Mouse (Mus musculus) adrenal gland, adult 2 months (tissue): ENCODE results near the gene Tle3. TPM values are rescaled to one million over a fixed set of nuclear protein-coding genes. Genes with fewer than 3 reads are reported as not detected.

Source experiments
- DNase-seq: peaks from one replicate; pipeline ENCODE4 v3.0.0; 2021
- long read RNA-seq: library from polyadenylated mRNA; stranded (forward); transcript quantifications from one replicate; pipeline ENCODE4 v2.0.0, GENCODE M21; 2021
- polyA plus RNA-seq: library from polyadenylated mRNA; depleted of rRNA; stranded (reverse); fragments of >200 nt; gene quantifications from 2 replicates; pipeline ENCODE4 v1.2.3, GENCODE M21; 2012; rRNA removed
- total RNA-seq, 2 experiments: library from RNA; stranded (reverse); gene quantifications; 2 replicates each; pipeline ENCODE4 v1.2.3; 2021

Gene Tle3
- total RNA-seq: 100 to 1,000 TPM; 106 to 160 TPM
- 193 and 277 TPM in 2 replicates for polyA plus RNA-seq
- long read RNA-seq, partial matches to known transcripts: 8 of 13 reads
- long read RNA-seq, other reads (novel, unspliced or antisense): 5 of 13 reads

GRCm38 (mm10) chr9:61371755-61372509 is at the start of gene Tle3:
Gene Tle3, plus strand, starts transcription at chr9:61372366.
- peak; percentile 99 for DNase-seq

- DNase-seq: no peak
Measured at GRCm38 (mm10) chr9:61323221-61323620, 48.9 kb upstream of the Tle3 start.

- no peak for DNase-seq
Measured at GRCm38 (mm10) chr9:61323879-61324278, 48.3 kb upstream of the Tle3 start.

GRCm38 (mm10) chr9:61324354-61324753 is 47.8 kb upstream of the Tle3 start:
- no peak for DNase-seq

- no peak for DNase-seq
Measured at GRCm38 (mm10) chr9:61325012-61325411, 47.2 kb upstream of the Tle3 start.

GRCm38 (mm10) chr9:61325931-61326351 is 46.2 kb upstream of the Tle3 start:
- DNase-seq: peak; percentile 92

- DNase-seq: peak; percentile 45
Measured at GRCm38 (mm10) chr9:61326922-61327321, 45.2 kb upstream of the Tle3 start.

- DNase-seq: no peak
Measured at GRCm38 (mm10) chr9:61328173-61328572, 44.0 kb upstream of the Tle3 start.

GRCm38 (mm10) chr9:61330747-61331146 is 41.4 kb upstream of the Tle3 start:
- no peak for DNase-seq

GRCm38 (mm10) chr9:61332226-61332936 is 39.8 kb upstream of the Tle3 start:
- no peak for DNase-seq

- DNase-seq: no peak
Measured at GRCm38 (mm10) chr9:61336179-61336578, 36.0 kb upstream of the Tle3 start.

GRCm38 (mm10) chr9:61336591-61337587 is 35.3 kb upstream of the Tle3 start:
- DNase-seq: peak; percentile 66

- peak; percentile 58 for DNase-seq
Measured at GRCm38 (mm10) chr9:61337665-61338064, 34.5 kb upstream of the Tle3 start.

- no peak for DNase-seq
Measured at GRCm38 (mm10) chr9:61339311-61339710, 32.9 kb upstream of the Tle3 start.

GRCm38 (mm10) chr9:61340333-61340732 is 31.8 kb upstream of the Tle3 start:
- DNase-seq: no peak

GRCm38 (mm10) chr9:61342297-61342696 is 29.9 kb upstream of the Tle3 start:
- DNase-seq: no peak

- no peak for DNase-seq
Measured at GRCm38 (mm10) chr9:61344684-61345083, 27.5 kb upstream of the Tle3 start.

GRCm38 (mm10) chr9:61347011-61347410 is 25.2 kb upstream of the Tle3 start:
- no peak for DNase-seq

- DNase-seq: no peak
Measured at GRCm38 (mm10) chr9:61348036-61348435, 24.1 kb upstream of the Tle3 start.

GRCm38 (mm10) chr9:61348616-61349015 is 23.6 kb upstream of the Tle3 start:
- DNase-seq: no peak

GRCm38 (mm10) chr9:61349697-61350096 is 22.5 kb upstream of the Tle3 start:
- peak; percentile 72 for DNase-seq

- peak; percentile 63 for DNase-seq
Measured at GRCm38 (mm10) chr9:61351164-61351563, 21.0 kb upstream of the Tle3 start.
